Mouse (Mus musculus): Measurements from ENCODE around the gene Cd22.
"Not testable (repeated sequence)": the region's sequence is repeated elsewhere in the genome, so short reads cannot be mapped to it uniquely, and the experiment has no call there.

The Cd22 gene

DNA sequence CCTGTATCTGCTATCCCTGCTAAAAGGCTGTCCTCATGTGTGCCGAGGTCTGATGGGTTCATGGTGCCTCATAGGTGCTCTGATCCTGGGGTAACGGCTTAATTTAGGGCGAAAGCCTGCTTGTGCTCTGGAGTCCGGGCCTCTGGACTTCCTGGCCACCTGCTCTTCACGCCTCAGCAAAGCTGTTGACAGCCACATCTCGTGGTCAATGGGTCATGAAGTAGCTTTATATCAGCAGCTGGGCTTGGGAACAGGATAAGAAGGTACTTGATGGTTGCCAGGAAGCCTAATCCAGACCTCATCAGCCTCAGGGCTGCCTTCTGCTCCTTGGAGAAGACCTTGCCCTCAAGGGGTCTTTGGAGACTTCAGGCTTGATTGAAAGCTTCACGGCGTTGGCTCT, 16.8 kb downstream of the Cd22 start:
- in situ Hi-C loops (cut with MboI; ENCODE audit: low sequenced_read_pairs): no loop called here

GRCm38 (mm10) chr7:30861464-30861863, 18.7 kb downstream of the Cd22 start, which contains the start of gene Ffar1:
Gene Ffar1, minus strand, starts transcription at chr7:30861564.
- in situ Hi-C loops (cut with MboI; ENCODE audit: low sequenced_read_pairs): no loop called here

DNA sequence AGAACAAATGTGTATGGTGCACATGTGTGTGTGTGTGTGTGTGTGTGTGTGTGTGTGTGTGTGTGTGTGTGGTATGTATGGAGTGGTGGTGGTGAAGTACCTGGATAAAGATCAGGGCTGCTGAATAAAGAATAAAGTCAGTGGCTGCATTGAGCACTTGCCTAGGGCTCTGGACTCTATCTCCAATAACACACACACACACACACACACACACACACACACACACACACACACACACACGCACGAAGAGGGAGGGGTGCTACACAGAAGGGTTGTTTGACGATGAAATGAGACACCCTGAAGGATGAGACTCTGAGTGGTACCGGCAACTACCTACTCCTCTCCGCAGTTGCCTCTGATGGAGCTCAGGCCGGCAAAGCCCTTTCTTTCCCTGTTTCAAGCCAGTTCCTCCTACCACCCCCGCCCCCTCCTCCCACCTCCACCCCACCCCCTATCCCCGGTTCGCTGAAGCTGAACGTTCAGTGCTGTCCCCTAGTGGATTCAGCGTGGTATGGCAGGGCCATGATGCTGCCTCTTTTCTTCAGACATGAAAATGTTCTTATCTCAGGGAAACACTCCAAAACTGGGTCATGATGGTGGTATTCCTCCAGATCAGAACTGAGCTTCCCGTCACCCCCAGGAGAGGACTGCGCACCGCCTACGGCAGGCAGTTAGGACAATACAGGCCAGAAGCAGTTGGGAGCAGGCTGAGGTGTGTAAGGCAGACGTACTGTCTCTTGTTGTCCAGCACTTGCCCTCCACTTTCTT, 20.3 kb downstream of the Cd22 start:
- in situ Hi-C loops (cut with MboI; ENCODE audit: low sequenced_read_pairs): no loop called here

- in situ Hi-C loops (cut with MboI; ENCODE audit: low sequenced_read_pairs): no loop called here
Measured at GRCm38 (mm10) chr7:30859290-30859634, 20.9 kb downstream of the Cd22 start.

DNA sequence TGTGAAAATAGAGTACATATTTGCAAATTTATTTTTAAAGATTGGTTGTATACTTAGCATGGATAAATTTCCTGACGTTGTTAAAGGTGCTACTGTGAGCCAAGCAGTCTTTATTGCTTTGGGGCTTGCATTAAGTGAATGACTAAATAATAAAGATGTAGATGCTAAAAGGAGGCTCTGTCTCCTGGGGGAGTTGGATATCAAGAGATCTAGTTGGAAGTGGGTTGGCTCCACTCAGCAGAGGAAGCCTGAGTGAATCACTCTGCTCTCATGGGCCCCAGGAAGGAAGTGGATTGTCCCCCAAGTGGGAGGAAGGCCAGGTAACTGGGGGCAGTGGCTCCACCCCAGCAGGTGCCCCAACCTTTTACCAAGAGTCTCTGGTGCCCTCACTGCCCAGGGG, 22.4 kb downstream of the Cd22 start:
- in situ Hi-C loops (cut with MboI; ENCODE audit: low sequenced_read_pairs): no loop called here

- in situ Hi-C loops (cut with MboI; ENCODE audit: low sequenced_read_pairs): no loop called here
Measured at GRCm38 (mm10) chr7:30856078-30856477, 24.1 kb downstream of the Cd22 start, which contains the start of gene Ffar3. Gene Ffar3, minus strand, starts transcription at chr7:30856178.

GRCm38 (mm10) chr7:30851421-30851820, 28.7 kb downstream of the Cd22 start:
- in situ Hi-C loops (cut with MboI; ENCODE audit: low sequenced_read_pairs): no loop called here

DNA sequence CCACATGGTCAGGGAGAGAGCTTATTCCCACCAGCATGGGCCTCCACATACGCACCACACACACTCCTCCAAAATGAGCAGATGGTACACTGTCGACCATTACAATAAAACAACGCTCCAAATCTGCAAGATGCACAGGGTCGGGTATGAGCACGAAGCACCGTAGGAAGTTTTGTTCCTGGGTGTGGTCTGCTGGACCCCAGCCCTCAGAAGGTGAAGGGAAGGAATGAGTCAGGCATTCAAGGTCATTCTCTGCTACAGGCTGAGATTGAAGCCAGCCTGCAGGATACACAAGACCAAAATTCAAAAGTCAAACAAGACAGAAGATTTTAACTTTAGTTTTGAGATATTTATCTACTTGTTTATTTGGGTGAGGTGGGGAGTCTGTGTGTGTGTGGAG, 32.2 kb downstream of the Cd22 start:
- in situ Hi-C loops (cut with MboI; ENCODE audit: low sequenced_read_pairs): no loop called here

DNA sequence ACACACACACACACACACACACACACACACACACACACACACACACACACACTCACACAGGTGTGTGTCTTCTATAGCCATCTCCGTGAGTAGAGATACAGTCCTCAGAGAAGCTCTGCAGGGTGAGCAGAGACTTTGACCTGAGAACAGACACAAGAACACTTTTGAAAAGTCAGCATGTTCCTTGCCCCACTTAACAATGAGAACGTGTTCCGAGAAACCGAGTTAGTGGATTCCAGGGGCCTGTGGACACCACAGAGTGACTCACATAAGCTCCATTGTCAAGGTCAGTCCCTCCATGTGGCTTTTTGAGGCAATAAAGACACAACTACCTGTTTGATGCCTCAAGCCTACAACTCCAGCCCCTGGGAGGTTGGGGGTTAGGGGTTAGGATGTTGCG, 32.8 kb downstream of the Cd22 start:
- in situ Hi-C loops (cut with MboI; ENCODE audit: low sequenced_read_pairs): no loop called here

GRCm38 (mm10) chr7:30846505-30847053, 33.6 kb downstream of the Cd22 start:
- in situ Hi-C loops (cut with MboI; ENCODE audit: low sequenced_read_pairs): no loop called here

GRCm38 (mm10) chr7:30844676-30845297, 35.4 kb downstream of the Cd22 start:
- in situ Hi-C loops (cut with MboI; ENCODE audit: low sequenced_read_pairs): no loop called here

DNA sequence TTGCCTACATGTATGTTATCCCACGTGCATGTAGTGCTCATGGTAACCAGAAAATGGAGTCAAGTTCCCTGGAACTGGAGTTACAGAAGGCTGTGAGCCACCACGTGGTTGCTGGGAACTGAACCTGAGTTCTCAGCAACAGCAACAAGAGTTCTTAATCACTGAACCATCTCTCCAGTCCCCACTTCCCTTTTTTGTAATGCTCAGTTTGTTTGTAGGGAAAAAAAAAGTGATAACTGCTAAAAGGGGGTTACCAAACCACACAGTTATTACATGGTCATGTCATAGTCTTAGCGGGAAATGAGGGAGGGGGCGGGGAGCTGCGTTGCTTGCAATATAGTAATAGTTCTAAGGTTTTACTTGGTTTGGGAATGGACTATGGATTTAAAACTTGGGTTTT, 38.0 kb downstream of the Cd22 start:
- in situ Hi-C loops (cut with MboI; ENCODE audit: low sequenced_read_pairs): no loop called here

GRCm38 (mm10) chr7:30841379-30841778, 38.8 kb downstream of the Cd22 start:
- in situ Hi-C loops (cut with MboI; ENCODE audit: low sequenced_read_pairs): no loop called here

- in situ Hi-C loops (cut with MboI; ENCODE audit: low sequenced_read_pairs): no loop called here
Measured at GRCm38 (mm10) chr7:30840306-30840705, 39.8 kb downstream of the Cd22 start.

DNA sequence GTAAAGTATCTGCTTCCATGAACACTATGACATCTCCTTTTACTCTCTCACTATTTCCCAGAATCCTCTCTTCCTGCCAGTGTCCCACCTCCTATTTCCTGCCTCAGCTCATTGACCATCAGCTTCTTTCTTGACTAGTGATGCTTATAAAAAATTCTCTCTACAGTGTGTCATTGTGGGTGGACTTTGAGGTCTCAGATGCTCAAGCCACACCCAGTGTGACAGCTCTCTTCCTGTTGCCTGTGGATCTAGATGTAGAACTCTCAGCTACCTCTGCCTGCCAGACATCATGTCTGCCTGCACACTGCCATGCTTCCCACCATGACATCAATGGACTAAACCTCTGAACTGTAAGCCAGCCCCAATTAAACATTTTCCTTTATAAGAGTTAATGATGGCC, 42.9 kb downstream of the Cd22 start:
- in situ Hi-C loops (cut with MboI; ENCODE audit: low sequenced_read_pairs): no loop called here

DNA sequence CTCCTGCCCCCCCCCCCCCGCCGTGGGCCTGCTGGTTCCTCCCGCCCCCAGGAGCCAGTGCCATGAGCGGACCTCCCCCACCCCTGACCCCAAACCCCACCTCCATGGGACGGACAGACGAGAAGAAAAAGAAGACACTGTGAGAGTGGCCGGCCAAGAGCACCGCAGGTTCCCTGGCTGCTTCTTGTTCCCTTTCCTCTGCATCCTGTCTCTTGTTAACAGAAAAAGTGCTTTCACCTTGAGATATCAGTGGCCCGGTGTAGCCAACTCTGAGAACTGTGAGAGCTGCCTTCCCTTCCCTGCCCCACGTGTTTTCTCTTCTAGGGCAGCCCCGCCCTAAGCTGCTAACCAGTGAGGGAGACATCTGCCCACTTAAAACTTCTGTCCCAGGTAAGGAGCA, 47.5 kb downstream of the Cd22 start:
- in situ Hi-C loops (cut with MboI; ENCODE audit: low sequenced_read_pairs): not testable (repeated sequence)

- in situ Hi-C loops (cut with MboI; ENCODE audit: low sequenced_read_pairs): no loop called here
Measured at GRCm38 (mm10) chr7:30832261-30832660, 47.9 kb downstream of the Cd22 start.

GRCm38 (mm10) chr7:30829428-30829827, 50.7 kb downstream of the Cd22 start:
- in situ Hi-C loops (cut with MboI; ENCODE audit: low sequenced_read_pairs): no loop called here

- in situ Hi-C loops (cut with MboI; ENCODE audit: low sequenced_read_pairs): not testable (repeated sequence)
Measured at GRCm38 (mm10) chr7:30828871-30829270, 51.3 kb downstream of the Cd22 start.

- in situ Hi-C loops (cut with MboI; ENCODE audit: low sequenced_read_pairs): no loop called here
Measured at GRCm38 (mm10) chr7:30826660-30827059, 53.5 kb downstream of the Cd22 start.

DNA sequence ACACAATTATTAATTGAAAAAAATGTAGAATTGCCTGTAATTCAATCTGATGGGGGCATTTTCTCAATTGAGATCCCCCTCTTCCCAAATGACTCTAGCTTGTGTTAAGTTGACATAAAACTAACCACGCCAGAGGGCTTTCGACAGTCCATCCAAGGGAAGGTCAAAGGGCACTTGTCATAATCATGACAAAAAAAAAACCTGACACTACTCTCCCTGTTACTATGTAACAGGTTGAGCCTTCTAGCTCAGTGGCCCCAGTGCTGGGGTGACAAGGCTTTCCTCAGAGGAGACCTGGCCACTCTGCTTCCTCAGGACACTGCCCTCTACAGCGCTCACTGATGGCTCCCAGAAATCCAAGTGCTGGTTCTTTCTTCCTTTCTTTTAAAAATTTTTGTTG, 55.8 kb downstream of the Cd22 start:
- in situ Hi-C loops (cut with MboI; ENCODE audit: low sequenced_read_pairs): no loop called here

DNA sequence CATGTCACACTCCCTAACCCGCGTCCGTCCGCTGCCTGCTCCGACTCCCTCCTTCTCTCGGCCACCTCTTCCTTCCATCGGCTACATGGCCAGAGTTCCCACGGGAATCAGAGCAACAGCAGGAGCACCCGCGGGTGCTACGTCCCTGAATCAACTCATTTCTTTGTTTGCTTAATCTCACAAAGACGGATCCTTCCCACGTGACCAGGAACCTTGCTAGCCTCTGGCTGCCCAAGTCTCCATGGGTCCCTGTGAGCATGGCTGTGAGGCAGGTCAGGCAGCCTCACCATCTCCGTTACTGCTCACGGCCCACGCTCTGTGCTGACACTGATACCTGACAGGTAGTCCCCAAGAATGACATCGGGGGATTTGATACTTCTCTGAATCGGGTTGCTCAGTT, 56.5 kb downstream of the Cd22 start, which contains the start of gene Ffar2:
TSS of gene Ffar2 (minus strand) at position 101 of the 400 bp plus-strand sequence.
- in situ Hi-C loops (cut with MboI; ENCODE audit: low sequenced_read_pairs): no loop called here

Data from CH12F3 (cell line).